Mouse (Mus musculus) stomach, postnatal 0 days (tissue): ENCODE results near the gene Mical2. TPM values are rescaled to one million over a fixed set of nuclear protein-coding genes. Genes with fewer than 3 reads are reported as not detected.

Experiments used
- ATAC-seq: fragments of 200-750 bp; cut with Nextera tagmentation; 2 replicates; pipeline ENCODE4 v1.8.0; 2017; ENCODE audit not compliant: low FRiP score, low TSS enrichment
- DNase-seq: peaks from one replicate; pipeline ENCODE4 v3.0.0-alpha.2; 2016; ENCODE audit warnings: low spot score
- H3K27ac ChIP-seq: fragments of 300-500 bp; sonication (generic); replicated peaks from 2 replicates; pipeline ENCODE4 v1.5.1; 2014; ENCODE audit warnings: mild to moderate bottlenecking, control low read depth
- H3K27me3 ChIP-seq: fragments of 300-500 bp; sonication (generic); 2 replicates; pipeline ENCODE4 v1.6.1; 2014; ENCODE audit warnings: low read length; ENCODE audit not compliant: control insufficient read depth, insufficient read depth
- H3K36me3 ChIP-seq: fragments of 300-500 bp; sonication (generic); 2 replicates; pipeline ENCODE4 v1.6.1; 2014; ENCODE audit warnings: low read length, mixed read lengths; ENCODE audit not compliant: control insufficient read depth, insufficient read depth
- H3K4me1 ChIP-seq: fragments of 300-500 bp; sonication (generic); replicated peaks from 2 replicates; pipeline ENCODE4 v1.6.1; 2014; ENCODE audit warnings: antibody characterized with exemption; ENCODE audit not compliant: control insufficient read depth, insufficient read depth
- H3K4me2 ChIP-seq: fragments of 300-500 bp; sonication (generic); replicated peaks from 2 replicates; pipeline ENCODE4 v1.6.1; 2014; ENCODE audit warnings: low read depth, mild to moderate bottlenecking, control low read depth, moderate library complexity
- H3K4me3 ChIP-seq: fragments of 300-500 bp; sonication (generic); 2 replicates; pipeline ENCODE4 v1.5.1; 2014; ENCODE audit warnings: low read depth, low read length, control low read depth
- H3K9ac ChIP-seq: fragments of 300-500 bp; sonication (generic); 2 replicates; pipeline ENCODE4 v1.6.1; 2014; ENCODE audit warnings: mild to moderate bottlenecking, low read length, control low read depth, mixed read lengths
- H3K9me3 ChIP-seq: fragments of 300-500 bp; sonication (generic); 2 replicates; pipeline ENCODE4 v1.6.1; 2016; ENCODE audit warnings: low read length; ENCODE audit not compliant: control insufficient read depth
- CTCF ChIP-seq: IDR thresholded peaks from 2 replicates; pipeline ENCODE4 v1.5.1; 2016; ENCODE audit warnings: antibody characterized with exemption, low read depth, mild to moderate bottlenecking, moderate library complexity
- EP300 ChIP-seq: optimal IDR thresholded peaks from 2 replicates; pipeline ENCODE3; 2016; ENCODE audit warnings: antibody characterized with exemption
- WGBS: fragments of 180-500 bp; shearing (Covaris S2); extraction: QIAGEN DNeasy Blood & Tissue Kit; methylation state at CpG from one replicate; pipeline ENCODE4 v1.1.7; 2014; 5-methylcytosine and 5-hydroxymethylcytosine counted together
- polyA plus RNA-seq: library from polyadenylated mRNA; unstranded; fragments of >200 nt; fragmentation: Nextera tagmentation; extraction: Ambion mirVana; gene quantifications from 2 replicates; pipeline ENCODE4 v1.2.1, GENCODE M21; 2015

The Mical2 gene
- polyA plus RNA-seq, 1 experiment from 2014 or later = 8.4 TPM

DNA sequence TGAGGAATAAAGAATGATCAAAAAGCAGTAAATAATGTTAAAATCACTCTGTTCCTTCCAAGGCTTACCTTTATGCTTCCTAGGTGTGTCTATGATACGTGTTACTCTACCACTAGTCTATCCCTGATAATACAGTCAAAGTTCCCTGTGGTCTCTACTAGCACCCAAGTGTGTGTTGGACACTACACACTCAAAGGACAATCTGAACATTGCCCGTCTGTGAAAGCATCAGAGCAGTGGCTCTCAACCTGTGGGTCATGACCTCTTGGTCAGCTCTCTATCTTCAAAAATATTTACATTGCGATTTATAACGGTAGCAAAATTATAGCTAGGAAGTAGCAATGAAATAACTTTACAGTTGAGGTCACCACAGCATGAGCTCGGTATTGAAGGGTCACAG is 162.2 kb downstream of the Mical2 start:
- Histone ChIP-seq H3K36me3 (no peaks in the 10 kb centered on the region), H3K9ac (no peak overlapping the region), H3K27me3 (no peaks in the 10 kb centered on the region), H3K4me1 (peaks cover 5% of the 10 kb centered on the region), H3K9me3 (no peaks in the 10 kb centered on the region), H3K27ac (no peak overlapping the region), H3K4me2 (no peak overlapping the region), H3K4me3 (no peak overlapping the region)
- WGBS = 84% methylated on average over 5 of the region's 5 CpGs
- no peak for ATAC-seq
- no peak for TF ChIP-seq CTCF
- no peak for TF ChIP-seq EP300
- no peak for DNase-seq

DNA sequence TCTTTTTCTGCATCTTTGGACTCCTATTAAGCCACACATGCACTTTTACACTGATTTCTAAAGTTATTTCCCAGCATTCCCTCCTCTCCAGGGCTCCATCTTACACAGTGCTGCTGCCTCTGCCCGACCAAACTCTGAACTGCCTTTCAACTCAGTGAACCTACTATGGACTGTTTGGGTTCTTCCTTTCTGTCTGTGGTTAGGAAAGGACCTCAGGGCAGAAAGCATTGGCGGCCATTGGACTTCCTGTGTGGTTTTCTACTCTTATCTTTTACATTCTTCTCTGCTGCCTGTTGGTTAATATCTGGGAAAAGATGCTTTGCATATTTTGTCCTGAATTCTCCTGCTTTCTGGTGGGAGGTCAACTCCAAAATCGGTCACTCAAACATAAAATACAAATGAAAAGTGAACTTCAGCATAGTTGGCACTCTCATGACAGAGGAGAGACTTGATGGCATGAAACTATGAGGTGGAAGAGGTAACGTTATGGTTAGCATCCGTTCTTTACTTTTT is 162.8 kb downstream of the Mical2 start:
- WGBS = 83% methylated on average over 5 of the region's 5 CpGs
- H3K4me2 ChIP-seq = no peak overlapping the region
- H3K4me3 ChIP-seq = no peak overlapping the region
- no peak for TF ChIP-seq CTCF
- TF ChIP-seq EP300 = no peak
- no peaks in the 10 kb centered on the region for H3K27me3 ChIP-seq
- no peak overlapping the region for H3K27ac ChIP-seq
- H3K9me3 ChIP-seq = no peaks in the 10 kb centered on the region
- ATAC-seq (no peak), DNase-seq (no peak)
- peaks cover 5% of the 10 kb centered on the region for H3K4me1 ChIP-seq
- H3K9ac ChIP-seq = no peak overlapping the region
- no peaks in the 10 kb centered on the region for H3K36me3 ChIP-seq

DNA sequence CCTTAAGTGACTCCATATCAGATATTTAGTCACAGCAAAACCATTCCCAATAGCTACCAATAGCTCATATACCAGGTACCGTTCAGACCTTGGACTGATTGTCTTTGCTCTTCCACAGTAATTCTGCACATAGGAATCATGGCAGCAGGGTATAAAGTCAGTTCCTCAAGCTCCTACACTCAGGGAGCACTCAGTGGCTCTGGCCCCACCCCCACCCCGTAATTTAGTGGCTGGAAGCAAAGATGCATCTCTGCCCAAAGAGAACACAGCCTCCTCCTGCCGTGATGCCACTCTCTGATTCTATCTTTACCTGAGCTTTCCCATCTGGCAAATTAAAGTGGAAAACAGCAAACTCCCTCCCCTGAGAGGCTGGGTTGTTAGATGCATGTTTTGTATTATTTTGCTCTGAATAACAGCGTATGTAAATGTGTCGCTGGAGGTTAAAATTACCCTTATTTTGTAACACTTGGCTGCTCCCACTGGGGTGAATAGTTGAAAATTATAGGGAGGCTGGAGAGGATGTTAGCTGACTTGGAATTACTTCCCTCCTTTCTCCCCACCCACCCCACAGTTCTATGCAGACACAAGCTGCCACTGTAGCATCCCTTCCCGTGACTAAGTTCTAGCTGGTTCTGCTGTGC is 164.1 kb downstream of the Mical2 start:
- H3K27me3 ChIP-seq = no peaks in the 10 kb centered on the region
- no peaks in the 10 kb centered on the region for H3K36me3 ChIP-seq
- H3K27ac ChIP-seq = peak overlapping the region; percentile 76; the same call in 1 of the 2 replicates
- ATAC-seq = peak; percentile 4; the same call in 1 of the 2 replicates
- H3K4me3 ChIP-seq = no peak overlapping the region
- H3K4me2 ChIP-seq = no peak overlapping the region
- no peak for TF ChIP-seq CTCF
- no peak for TF ChIP-seq EP300
- no peak for DNase-seq
- 32% methylated on average over 6 of the region's 6 CpGs for WGBS
- H3K9ac ChIP-seq = no peak overlapping the region
- peaks cover 5% of the 10 kb centered on the region for H3K4me1 ChIP-seq
- H3K9me3 ChIP-seq = no peaks in the 10 kb centered on the region

DNA sequence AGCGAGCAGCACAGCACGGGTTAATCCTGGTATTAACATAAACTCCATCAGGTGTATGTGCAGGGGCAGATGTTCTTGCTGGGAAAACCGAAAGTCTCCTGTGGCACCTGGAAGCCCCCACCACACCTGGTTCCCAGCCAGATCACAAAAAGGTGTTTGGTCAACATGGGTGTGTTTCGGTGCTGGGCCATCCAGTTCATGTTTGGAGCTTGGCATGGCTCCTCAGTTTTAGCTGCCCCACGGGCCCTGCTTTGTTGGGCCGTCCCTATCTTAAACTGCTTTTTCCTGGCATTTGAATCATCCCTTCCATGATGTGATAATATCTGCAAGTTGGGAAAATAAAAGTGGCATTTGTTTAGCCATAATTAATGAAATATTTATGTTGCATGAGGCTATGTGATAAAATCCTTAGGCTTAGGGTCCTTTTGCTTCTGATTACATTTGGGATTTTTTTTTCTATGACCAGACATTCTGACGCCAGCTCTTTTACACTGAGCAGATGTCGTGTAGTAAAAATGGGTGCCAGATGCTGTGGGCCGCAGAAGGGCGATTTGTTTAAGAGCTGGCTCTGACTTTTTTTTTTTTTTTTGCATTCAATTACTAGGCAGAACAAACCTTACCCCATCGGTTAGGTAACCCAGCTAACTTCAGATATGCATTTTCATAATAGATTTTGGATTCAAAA is 164.7 kb downstream of the Mical2 start:
- peak; percentile 30; the same call in 1 of the 2 replicates for ATAC-seq
- H3K9me3 ChIP-seq = no peaks in the 10 kb centered on the region
- no peak overlapping the region for H3K9ac ChIP-seq
- peak overlapping the region; percentile 82 for H3K27ac ChIP-seq
- no peaks in the 10 kb centered on the region for H3K27me3 ChIP-seq
- H3K36me3 ChIP-seq = no peaks in the 10 kb centered on the region
- DNase-seq = peak; percentile 38
- H3K4me3 ChIP-seq = no peak overlapping the region
- H3K4me1 ChIP-seq = peaks cover 5% of the 10 kb centered on the region
- peak overlapping the region; percentile 20; the same call in 1 of the 2 replicates for H3K4me2 ChIP-seq
- TF ChIP-seq EP300 (peak; percentile 55), CTCF (no peak)
- WGBS = 9% methylated on average over 11 of the region's 11 CpGs

DNA sequence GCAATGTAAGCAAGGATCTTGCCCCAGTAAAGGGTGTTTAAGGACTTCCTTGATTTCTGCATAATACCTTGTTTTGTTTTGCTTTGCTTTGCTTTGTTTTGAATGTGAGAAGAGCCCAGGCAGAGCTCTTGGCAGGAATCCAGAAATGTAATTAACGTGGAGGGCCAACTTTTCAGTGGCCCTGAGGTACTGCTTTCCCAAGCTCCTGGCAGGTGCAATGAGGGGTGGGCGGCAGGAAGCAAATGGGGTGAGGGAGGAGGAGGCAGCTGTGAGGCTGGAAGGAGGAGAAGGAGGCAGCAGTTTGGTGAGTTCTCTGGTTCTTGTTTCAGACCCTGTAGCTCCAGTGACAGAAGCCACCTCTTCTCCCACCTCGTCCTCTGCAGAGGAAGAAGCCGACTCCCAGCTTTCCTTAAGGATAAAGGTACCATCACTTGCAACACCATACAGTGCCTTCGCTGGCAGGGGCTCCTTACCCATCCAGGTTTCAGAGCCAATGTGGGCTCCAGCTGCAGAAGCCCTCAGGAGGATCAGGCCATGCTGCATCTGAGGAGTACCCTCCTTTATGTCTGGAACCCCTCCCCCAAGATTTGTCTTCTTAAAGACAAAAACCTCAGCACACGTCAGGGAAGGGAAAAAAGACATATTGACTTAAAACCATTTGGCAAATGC is 165.4 kb downstream of the Mical2 start:
- 24% methylated on average over 6 of the region's 6 CpGs for WGBS
- H3K4me3 ChIP-seq = no peak overlapping the region
- peak overlapping the region; percentile 20; the same call in 1 of the 2 replicates for H3K4me2 ChIP-seq
- no peaks in the 10 kb centered on the region for H3K36me3 ChIP-seq
- DNase-seq = no peak
- no peaks in the 10 kb centered on the region for H3K9me3 ChIP-seq
- H3K4me1 ChIP-seq = peaks cover 5% of the 10 kb centered on the region
- H3K27me3 ChIP-seq = no peaks in the 10 kb centered on the region
- TF ChIP-seq EP300 = no peak
- TF ChIP-seq CTCF = no peak
- no peak overlapping the region for H3K9ac ChIP-seq
- no peak for ATAC-seq
- H3K27ac ChIP-seq = peak overlapping the region; percentile 82
